Mouse (Mus musculus): Measurements from ENCODE around the gene Selenov.

Selenov gene

GRCm38 (mm10) chr7:28290638-28291590, at the start of gene Selenov:
Gene Selenov (minus strand): TSS chr7:28291186.
- peak; percentile 61 to 72 for DNase-seq

GRCm38 (mm10) chr7:28339213-28339917, 48.4 kb upstream of the Selenov start:
- peak; percentile 64 to 80 for DNase-seq

- peak; percentile 98 to 99 for DNase-seq
Observed at GRCm38 (mm10) chr7:28338108-28338998, 47.4 kb upstream of the Selenov start, which contains the start of gene Supt5. Gene Supt5 (minus strand): TSS chr7:28338746.

GRCm38 (mm10) chr7:28335471-28335870, 44.5 kb upstream of the Selenov start:
- DNase-seq = no peak

GRCm38 (mm10) chr7:28334534-28334933, 43.5 kb upstream of the Selenov start:
- no peak for DNase-seq

- DNase-seq = no peak
Observed at GRCm38 (mm10) chr7:28328260-28328659, 37.3 kb upstream of the Selenov start.

- DNase-seq = no peak
Observed at GRCm38 (mm10) chr7:28326457-28326856, 35.5 kb upstream of the Selenov start.

GRCm38 (mm10) chr7:28325293-28325692, 34.3 kb upstream of the Selenov start:
- no peak for DNase-seq

- DNase-seq = no peak
Observed at GRCm38 (mm10) chr7:28321974-28322720, 31.2 kb upstream of the Selenov start.

GRCm38 (mm10) chr7:28318714-28319113, 27.7 kb upstream of the Selenov start:
- no peak for DNase-seq

- DNase-seq = no peak
Observed at GRCm38 (mm10) chr7:28318036-28318435, 27.1 kb upstream of the Selenov start.

GRCm38 (mm10) chr7:28311926-28312543, 21.0 kb upstream of the Selenov start, which contains the start of gene Timm50:
Gene Timm50 (minus strand): TSS chr7:28312072.
- DNase-seq = peak; percentile 99

- no peak for DNase-seq
Observed at GRCm38 (mm10) chr7:28311151-28311925, 20.4 kb upstream of the Selenov start.

GRCm38 (mm10) chr7:28309737-28310136, 18.8 kb upstream of the Selenov start:
- no peak for DNase-seq

- peak in 1 of 2 experiments; percentile 41 for DNase-seq
Observed at GRCm38 (mm10) chr7:28306216-28306615, 15.2 kb upstream of the Selenov start.

- DNase-seq = no peak
Observed at GRCm38 (mm10) chr7:28305641-28306040, 14.7 kb upstream of the Selenov start.

- peak; percentile 78 to 81 for DNase-seq
Observed at GRCm38 (mm10) chr7:28301616-28302433, 10.8 kb upstream of the Selenov start, which contains the start of gene Dll3. Gene Dll3 (minus strand): TSS chr7:28302238.

- peak; percentile 61 to 72 for DNase-seq
Observed at GRCm38 (mm10) chr7:28298837-28299625, 8.0 kb upstream of the Selenov start.

All from kidney, postnatal 4 days (tissue).